Mouse (Mus musculus) right cerebral cortex, adult 2 months (tissue): ENCODE results near the gene Cgnl1.
"Not testable (repeated sequence)": the region's sequence is repeated elsewhere in the genome, so short reads cannot be mapped to it uniquely, and the experiment has no call there.

Experiments
- DNase-seq, 2 experiments: peaks; one replicate each; pipeline ENCODE4 v3.0.0; 2021 to 2022; ENCODE audit warnings: low spot score in 2 of 2

The Cgnl1 gene

GRCm38 (mm10) chr9:71623871-71624569 is 147.4 kb downstream of the Cgnl1 start:
- DNase-seq: peak in 1 of 2 experiments; percentile 22

GRCm38 (mm10) chr9:71622593-71622992 is 148.8 kb downstream of the Cgnl1 start:
- no peak for DNase-seq

GRCm38 (mm10) chr9:71621968-71622367 is 149.4 kb downstream of the Cgnl1 start:
- no peak for DNase-seq

- not testable (repeated sequence) for DNase-seq
These were observed 151.3 kb downstream of the Cgnl1 start for GRCm38 (mm10) chr9:71620116-71620515.

- peak; percentile 32 to 33 for DNase-seq
These were observed 154.0 kb downstream of the Cgnl1 start for GRCm38 (mm10) chr9:71617363-71617762.

GRCm38 (mm10) chr9:71616185-71616584 is 155.2 kb downstream of the Cgnl1 start:
- peak; percentile 79 to 83 for DNase-seq

GRCm38 (mm10) chr9:71614643-71615042 is 156.8 kb downstream of the Cgnl1 start:
- peak in 1 of 2 experiments; percentile 16 for DNase-seq

- DNase-seq: no peak
These were observed 158.4 kb downstream of the Cgnl1 start for GRCm38 (mm10) chr9:71612981-71613380.

- no peak for DNase-seq
These were observed 159.5 kb downstream of the Cgnl1 start for GRCm38 (mm10) chr9:71611876-71612275.

- DNase-seq: no peak
These were observed 162.4 kb downstream of the Cgnl1 start for GRCm38 (mm10) chr9:71609010-71609409.

GRCm38 (mm10) chr9:71606296-71607057 is 164.9 kb downstream of the Cgnl1 start:
- DNase-seq: no peak

GRCm38 (mm10) chr9:71604914-71605635 is 166.3 kb downstream of the Cgnl1 start:
- DNase-seq: no peak

GRCm38 (mm10) chr9:71599861-71600260 is 171.5 kb downstream of the Cgnl1 start:
- DNase-seq: no peak

- DNase-seq: no peak
These were observed 174.5 kb downstream of the Cgnl1 start for GRCm38 (mm10) chr9:71596888-71597287.

GRCm38 (mm10) chr9:71592577-71593285 is 178.7 kb downstream of the Cgnl1 start:
- no peak for DNase-seq

GRCm38 (mm10) chr9:71591938-71592548 is 179.4 kb downstream of the Cgnl1 start, which contains the start of gene Myzap:
Gene Myzap (minus strand): TSS chr9:71592360.
- peak; percentile 51 to 59 for DNase-seq

GRCm38 (mm10) chr9:71591106-71591505 is 180.3 kb downstream of the Cgnl1 start:
- no peak for DNase-seq

- DNase-seq: no peak
These were observed 181.6 kb downstream of the Cgnl1 start for GRCm38 (mm10) chr9:71589771-71590170.

- no peak for DNase-seq
These were observed 182.3 kb downstream of the Cgnl1 start for GRCm38 (mm10) chr9:71588930-71589592.

GRCm38 (mm10) chr9:71586408-71586807 is 185.0 kb downstream of the Cgnl1 start:
- DNase-seq: no peak

GRCm38 (mm10) chr9:71582771-71583170 is 188.6 kb downstream of the Cgnl1 start:
- DNase-seq: no peak
